Mouse (Mus musculus) forebrain, embryonic 13.5 days (tissue): ENCODE results near the gene AW551984. TPM values are rescaled to one million over a fixed set of nuclear protein-coding genes. Genes with fewer than 3 reads are reported as not detected.

Source experiments
- ATAC-seq: fragments of 200-750 bp; cut with Nextera tagmentation; 2 replicates; pipeline ENCODE4 v1.8.0; 2017
- H3K27ac ChIP-seq: fragments of 300-500 bp; sonication (generic); 2 replicates; pipeline ENCODE4 v1.5.1; 2015; ENCODE audit warnings: inconsistent platforms, mild to moderate bottlenecking, moderate library complexity
- H3K27me3 ChIP-seq: fragments of 300-500 bp; sonication (generic); 2 replicates; pipeline ENCODE4 v1.6.1; 2015; ENCODE audit warnings: mild to moderate bottlenecking, inconsistent platforms
- H3K36me3 ChIP-seq: fragments of 300-500 bp; sonication (generic); 2 replicates; pipeline ENCODE4 v1.6.1; 2015; ENCODE audit warnings: mild to moderate bottlenecking, inconsistent platforms; ENCODE audit not compliant: poor library complexity, severe bottlenecking
- H3K4me1 ChIP-seq: fragments of 300-500 bp; sonication (generic); 2 replicates; pipeline ENCODE4 v1.6.1; 2015; ENCODE audit warnings: inconsistent platforms
- H3K4me2 ChIP-seq: fragments of 300-500 bp; sonication (generic); 2 replicates; pipeline ENCODE4 v1.6.1; 2015; ENCODE audit warnings: inconsistent platforms, mild to moderate bottlenecking, moderate library complexity
- H3K4me3 ChIP-seq: fragments of 300-500 bp; sonication (generic); 2 replicates; pipeline ENCODE4 v1.5.1; 2015; ENCODE audit warnings: mild to moderate bottlenecking, inconsistent platforms
- H3K9ac ChIP-seq: fragments of 300-500 bp; sonication (generic); 2 replicates; pipeline ENCODE4 v1.6.1; 2015; ENCODE audit warnings: mild to moderate bottlenecking, inconsistent platforms
- H3K9me3 ChIP-seq: fragments of 300-500 bp; sonication (generic); replicated peaks from 2 replicates; pipeline ENCODE4 v1.6.1; 2016; ENCODE audit warnings: inconsistent platforms
- WGBS: fragments of 180-500 bp; shearing (Covaris S2); methylation state at CpG from one replicate; pipeline ENCODE4 v1.1.7; 2015; 5-methylcytosine and 5-hydroxymethylcytosine counted together
- polyA plus RNA-seq: library from polyadenylated mRNA; unstranded; fragments of >200 nt; fragmentation: Nextera tagmentation; extraction: Ambion mirVana; gene quantifications from 2 replicates; pipeline ENCODE4 v1.2.1, GENCODE M21; 2015

AW551984 gene
- polyA plus RNA-seq, 1 experiment from 2014 or later, result 19.8 TPM

- Histone ChIP-seq H3K27me3 (peaks cover 2% of the 10 kb centered on the region; the same call in 1 of the 2 replicates), H3K4me2 (peak overlapping the region; percentile 70), H3K9me3 (no peaks in the 10 kb centered on the region), H3K9ac (peak overlapping the region; percentile 52), H3K27ac (peak overlapping the region; percentile 35; the same call in 1 of the 2 replicates), H3K36me3 (no peaks in the 10 kb centered on the region), H3K4me3 (peak overlapping the region; percentile 42), H3K4me1 (peaks cover 17% of the 10 kb centered on the region; the same call in 1 of the 2 replicates)
- ATAC-seq, result peak; percentile 96
- WGBS, result 0% methylated on average over 19 of the region's 19 CpGs
These were observed 1.5 kb downstream of the AW551984 start for GRCm38 (mm10) chr9:39602536-39603332.

GRCm38 (mm10) chr9:39577050-39577449 lies 27.2 kb downstream of the AW551984 start:
- no peaks in the 10 kb centered on the region for H3K27me3 ChIP-seq
- WGBS, result 91% methylated on average over 5 of the region's 5 CpGs
- ATAC-seq, result no peak
- no peak overlapping the region for H3K9ac ChIP-seq
- no peak overlapping the region for H3K4me3 ChIP-seq
- no peaks in the 10 kb centered on the region for H3K36me3 ChIP-seq
- no peaks in the 10 kb centered on the region for H3K9me3 ChIP-seq
- no peak overlapping the region for H3K4me2 ChIP-seq
- H3K27ac ChIP-seq, result no peak overlapping the region
- H3K4me1 ChIP-seq, result no peaks in the 10 kb centered on the region

DNA sequence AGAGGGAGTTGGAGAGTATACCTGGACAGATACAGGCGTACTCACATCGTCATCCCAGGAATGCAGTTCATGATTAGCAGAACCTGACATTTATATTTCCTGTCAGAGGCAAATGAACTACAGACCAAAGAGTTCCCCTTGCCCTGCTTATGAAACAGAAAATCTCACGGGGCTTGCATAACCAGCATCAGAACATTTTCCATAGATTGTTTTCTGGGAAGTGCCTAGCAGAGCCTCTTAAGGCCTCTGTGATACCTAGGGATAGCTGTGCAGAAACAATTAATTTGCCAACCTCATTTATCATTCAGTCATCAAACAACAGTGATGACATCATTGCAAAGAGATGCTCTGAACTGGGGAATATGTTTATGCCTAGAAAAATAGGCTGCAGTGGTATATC lies 28.7 kb downstream of the AW551984 start, which contains the start of gene Olfr959:
Gene Olfr959, minus strand, starts transcription at position 101 of the 400 bp plus-strand sequence.
- no peak within 1 kb of the TSS for H3K4me2 ChIP-seq
- ATAC-seq, result no peak
- no peaks in the 10 kb centered on the region for H3K27me3 ChIP-seq
- no peaks in the 10 kb centered on the region for H3K36me3 ChIP-seq
- no peak within 1 kb of the TSS for H3K4me3 ChIP-seq
- 92% methylated on average over 3 of the region's 3 CpGs for WGBS
- H3K9me3 ChIP-seq, result no peaks in the 10 kb centered on the region
- H3K9ac ChIP-seq, result no peak within 1 kb of the TSS
- no peak within 1 kb of the TSS for H3K27ac ChIP-seq
- no peaks in the 10 kb centered on the region for H3K4me1 ChIP-seq

DNA sequence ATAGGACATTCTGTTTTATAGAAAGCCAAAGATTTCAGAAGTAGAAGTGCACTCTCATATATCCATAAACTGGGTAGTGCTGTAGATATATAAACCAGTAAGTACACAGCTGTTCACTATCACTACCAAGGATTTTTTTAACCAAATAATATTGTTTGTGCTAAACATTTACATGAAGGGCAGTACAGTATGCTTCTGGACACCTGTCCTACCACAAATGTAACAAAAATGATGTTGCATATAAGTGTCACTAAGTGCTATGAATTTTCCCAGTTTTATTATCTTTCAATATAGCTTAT lies 45.9 kb downstream of the AW551984 start:
- ATAC-seq, result peak; percentile 61
- no peak overlapping the region for H3K4me2 ChIP-seq
- no peak overlapping the region for H3K9ac ChIP-seq
- H3K4me1 ChIP-seq, result peaks cover 9% of the 10 kb centered on the region; the same call in 1 of the 2 replicates
- no peaks in the 10 kb centered on the region for H3K36me3 ChIP-seq
- H3K27ac ChIP-seq, result peak overlapping the region; percentile 65
- no peaks in the 10 kb centered on the region for H3K27me3 ChIP-seq
- H3K4me3 ChIP-seq, result no peak overlapping the region
- no peaks in the 10 kb centered on the region for H3K9me3 ChIP-seq

DNA sequence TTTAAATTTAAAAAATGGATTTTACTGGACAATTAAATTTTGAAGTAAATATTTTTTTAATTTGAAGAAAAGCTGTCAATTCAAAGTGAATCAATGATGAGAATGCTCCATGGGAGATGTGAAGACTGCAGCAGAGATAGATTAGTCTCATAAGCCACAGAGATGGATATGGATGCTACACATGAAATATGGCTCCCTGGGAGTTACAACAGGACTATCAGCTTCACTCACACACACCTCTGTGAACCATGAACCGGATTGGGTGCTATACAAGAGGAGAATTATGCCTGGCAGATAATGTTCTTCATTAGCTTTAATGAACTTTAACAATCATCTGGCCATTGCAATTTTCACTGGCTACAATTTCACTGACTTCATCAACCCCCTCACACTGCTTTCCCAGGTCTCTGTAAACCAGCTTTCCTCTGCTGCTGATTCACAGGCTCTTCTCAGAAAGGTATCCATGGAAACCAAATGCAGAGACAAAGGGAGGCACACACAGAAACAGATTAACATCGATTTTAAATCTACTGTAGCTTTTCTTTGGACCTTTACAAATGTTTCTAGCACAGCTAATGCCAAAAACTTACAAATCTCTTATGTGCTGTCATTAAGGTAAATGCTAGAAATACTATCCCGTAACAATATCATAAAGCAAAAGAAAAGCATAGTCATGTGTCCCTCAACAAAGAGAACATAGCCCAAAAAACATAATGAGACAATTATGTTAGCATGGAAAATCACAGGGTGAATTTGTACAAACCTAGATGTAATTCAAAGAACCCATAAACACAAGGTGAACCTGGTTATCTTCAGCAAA lies 46.5 kb downstream of the AW551984 start:
- Histone ChIP-seq H3K27me3 (no peaks in the 10 kb centered on the region), H3K9ac (no peak overlapping the region), H3K4me1 (peaks cover 9% of the 10 kb centered on the region; the same call in 1 of the 2 replicates), H3K27ac (peak overlapping the region; percentile 65), H3K9me3 (no peaks in the 10 kb centered on the region), H3K4me3 (no peak overlapping the region), H3K36me3 (no peaks in the 10 kb centered on the region), H3K4me2 (no peak overlapping the region)
- WGBS, result 15% methylated on average over 3 of the region's 3 CpGs
- ATAC-seq, result peak; percentile 95

GRCm38 (mm10) chr9:39553946-39554345 lies 50.3 kb downstream of the AW551984 start, which contains the start of gene Olfr958:
TSS of gene Olfr958 (minus strand) at chr9:39554054.
- peaks cover 9% of the 10 kb centered on the region; the same call in 1 of the 2 replicates for H3K4me1 ChIP-seq
- H3K27ac ChIP-seq, result no peak within 1 kb of the TSS
- no peaks in the 10 kb centered on the region for H3K27me3 ChIP-seq
- H3K36me3 ChIP-seq, result no peaks in the 10 kb centered on the region
- no peak within 1 kb of the TSS for H3K4me2 ChIP-seq
- no peak within 1 kb of the TSS for H3K4me3 ChIP-seq
- 72% methylated on average over 2 of the region's 2 CpGs for WGBS
- H3K9ac ChIP-seq, result no peak within 1 kb of the TSS
- H3K9me3 ChIP-seq, result no peaks in the 10 kb centered on the region
- peak; percentile 34 for ATAC-seq

GRCm38 (mm10) chr9:39550806-39551205 lies 53.4 kb downstream of the AW551984 start:
- Histone ChIP-seq H3K9me3 (no peaks in the 10 kb centered on the region), H3K9ac (no peak overlapping the region), H3K4me1 (no peaks in the 10 kb centered on the region), H3K4me2 (no peak overlapping the region), H3K4me3 (no peak overlapping the region), H3K27ac (no peak overlapping the region), H3K36me3 (no peaks in the 10 kb centered on the region), H3K27me3 (no peaks in the 10 kb centered on the region)
- no peak for ATAC-seq
- WGBS, result 81% methylated on average over 5 of the region's 5 CpGs

Other genes starting within 250 kb of the AW551984 start
- not detected in 2 replicates for gene Olfr951, start 217.0 kb downstream of the AW551984 start, polyA plus RNA-seq
- not detected in 2 replicates for gene Olfr952, start 177.3 kb downstream of the AW551984 start, polyA plus RNA-seq
- gene Olfr954, start 147.7 kb downstream of the AW551984 start, polyA plus RNA-seq, result not detected in 2 replicates
- gene Olfr955, start 132.5 kb downstream of the AW551984 start, polyA plus RNA-seq, result not detected in 2 replicates
- not detected in 2 replicates for gene Olfr44, start 110.4 kb downstream of the AW551984 start, polyA plus RNA-seq
- not detected in 2 replicates for gene Olfr957, start 88.6 kb downstream of the AW551984 start, polyA plus RNA-seq
- gene Olfr958, start 50.3 kb downstream of the AW551984 start, polyA plus RNA-seq, result not detected in 2 replicates
- gene Olfr959, start 28.8 kb downstream of the AW551984 start, polyA plus RNA-seq, result not detected in 2 replicates
- gene Olfr148, start 6.3 kb upstream of the AW551984 start, polyA plus RNA-seq, result not detected in 2 replicates
- not detected in 2 replicates for gene Olfr960, start 17.0 kb upstream of the AW551984 start, polyA plus RNA-seq
- not detected in 2 replicates for gene Olfr961, start 40.7 kb upstream of the AW551984 start, polyA plus RNA-seq
- not detected in 2 replicates for gene Olfr963, start 62.8 kb upstream of the AW551984 start, polyA plus RNA-seq
- gene Olfr149, start 102.7 kb upstream of the AW551984 start, polyA plus RNA-seq, result not detected in 2 replicates
- not detected in 2 replicates for gene Olfr965, start 107.0 kb upstream of the AW551984 start, polyA plus RNA-seq
- not detected in 2 replicates for gene Olfr150, start 126.6 kb upstream of the AW551984 start, polyA plus RNA-seq
- gene Olfr967, start 141.8 kb upstream of the AW551984 start, polyA plus RNA-seq, result not detected in 2 replicates
- gene Olfr968, start 178.8 kb upstream of the AW551984 start, polyA plus RNA-seq, result not detected in 2 replicates
- gene Olfr969, start 186.5 kb upstream of the AW551984 start, polyA plus RNA-seq, result not detected in 2 replicates
- not detected in 2 replicates for gene Olfr970, start 204.5 kb upstream of the AW551984 start, polyA plus RNA-seq
- not detected in 2 replicates for gene Olfr971, start 232.5 kb upstream of the AW551984 start, polyA plus RNA-seq